Mouse (Mus musculus) lung, adult 2 months (tissue): ENCODE results near the gene Gpr135.

Source experiments
- CTCF ChIP-seq: fragments of 200-500 bp; IDR thresholded peaks from 2 replicates; pipeline ENCODE4 v1.5.1; 2011; ENCODE audit warnings: mild to moderate bottlenecking, low read length, control low read depth; ENCODE audit not compliant: insufficient read depth
- POLR2A ChIP-seq: fragments of 200-500 bp; IDR thresholded peaks from 2 replicates; pipeline ENCODE4 v1.6.1; 2011; ENCODE audit warnings: low read depth, mild to moderate bottlenecking, control low read depth, low read length, borderline replicate concordance; ENCODE audit errors: extremely low read depth

DNA sequence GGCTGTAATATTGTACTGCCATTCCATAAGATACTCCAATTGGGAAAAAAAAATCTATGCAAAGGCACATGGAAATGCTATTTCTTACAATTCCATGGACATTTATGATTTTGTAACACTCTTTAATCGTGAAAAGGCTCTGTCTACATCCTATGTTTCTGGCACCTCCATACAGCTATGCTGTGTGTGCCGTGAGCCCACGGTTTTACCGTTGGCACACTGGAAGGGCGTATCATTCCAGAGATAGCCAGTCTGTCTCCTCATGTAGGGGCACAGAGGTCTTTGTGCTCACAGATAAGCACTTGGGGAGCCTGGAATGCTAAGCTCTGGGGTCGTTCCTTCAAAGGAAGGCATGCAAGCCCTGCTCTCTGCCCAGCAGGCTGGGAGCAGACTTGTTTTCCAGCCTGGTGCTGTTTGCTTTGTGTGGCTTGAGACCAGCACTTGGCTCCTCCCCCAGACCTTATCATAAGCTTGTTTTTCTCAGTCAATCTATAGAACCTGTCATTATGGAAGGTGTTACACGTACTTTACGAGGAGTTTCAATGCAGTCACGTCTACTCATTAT lies 34.7 kb downstream of the Gpr135 start:
- TF ChIP-seq CTCF (no peak), POLR2A (no peak)
